Mouse (Mus musculus) limb, embryonic 12.5 days (tissue): ENCODE data around the gene Hhipl1. TPM values are rescaled to one million over a fixed set of nuclear protein-coding genes. Genes with fewer than 3 reads are reported as not detected.

ENCODE experiments used
- ATAC-seq: fragments of 200-750 bp; cut with Nextera tagmentation; 2 replicates; pipeline ENCODE4 v1.8.0; 2017; ENCODE audit warnings: low read depth, moderate TSS enrichment; ENCODE audit not compliant: insufficient number of reproducible peaks, insufficient read depth, low FRiP score, low TSS enrichment
- H3K27ac ChIP-seq: fragments of 300-500 bp; sonication (generic); 2 replicates; pipeline ENCODE4 v1.5.1; 2016; ENCODE audit warnings: mild to moderate bottlenecking, moderate library complexity
- H3K27me3 ChIP-seq: fragments of 300-500 bp; sonication (generic); 2 replicates; pipeline ENCODE4 v1.6.1; 2016; ENCODE audit warnings: mild to moderate bottlenecking, moderate library complexity
- H3K36me3 ChIP-seq: fragments of 300-500 bp; sonication (generic); 2 replicates; pipeline ENCODE4 v1.6.1; 2016; ENCODE audit warnings: mild to moderate bottlenecking, moderate library complexity
- H3K4me1 ChIP-seq: fragments of 300-500 bp; sonication (generic); replicated peaks from 2 replicates; pipeline ENCODE4 v1.6.1; 2016
- H3K4me2 ChIP-seq: fragments of 300-500 bp; sonication (generic); 2 replicates; pipeline ENCODE4 v1.6.1; 2016; ENCODE audit warnings: mild to moderate bottlenecking, moderate library complexity
- H3K4me3 ChIP-seq: fragments of 300-500 bp; sonication (generic); replicated peaks from 2 replicates; pipeline ENCODE4 v1.5.1; 2016; ENCODE audit warnings: mild to moderate bottlenecking
- H3K9ac ChIP-seq: fragments of 300-500 bp; sonication (generic); replicated peaks from 2 replicates; pipeline ENCODE4 v1.6.1; 2016; ENCODE audit warnings: mild to moderate bottlenecking, moderate library complexity
- H3K9me3 ChIP-seq: fragments of 300-500 bp; sonication (generic); 2 replicates; pipeline ENCODE4 v1.6.1; 2016; ENCODE audit warnings: mild to moderate bottlenecking, moderate library complexity
- WGBS: fragments of 180-500 bp; shearing (Covaris S2); methylation state at CpG from one replicate; pipeline ENCODE4 v1.1.7; 2016; 5-methylcytosine and 5-hydroxymethylcytosine counted together
- polyA plus RNA-seq: library from polyadenylated mRNA; unstranded; fragments of >200 nt; fragmentation: Nextera tagmentation; extraction: Ambion mirVana; gene quantifications from 2 replicates; pipeline ENCODE4 v1.2.1, GENCODE M21; 2016

The Hhipl1 gene
- polyA plus RNA-seq, 1 experiment from 2014 or later = 0.53 TPM

- no peaks in the 10 kb centered on the region for H3K36me3 ChIP-seq
- 0 out of 2 replicates have a peak overlapping the region, but pooled peaks have one; percentile 12 for H3K9ac ChIP-seq
- ATAC-seq = no peak
- H3K4me1 ChIP-seq = peaks cover 16% of the 10 kb centered on the region
- peaks cover 34% of the 10 kb centered on the region for H3K27me3 ChIP-seq
- no peak overlapping the region for H3K27ac ChIP-seq
- 0 out of 2 replicates have a peak overlapping the region, but pooled peaks have one; percentile 8 for H3K4me2 ChIP-seq
- no peak overlapping the region for H3K4me3 ChIP-seq
- 17% methylated on average over 14 of the region's 14 CpGs for WGBS
- no peaks in the 10 kb centered on the region for H3K9me3 ChIP-seq
Measured at GRCm38 (mm10) chr12:108338572-108339190, 32.6 kb downstream of the Hhipl1 start.

- Histone ChIP-seq H3K36me3 (no peaks in the 10 kb centered on the region), H3K9me3 (no peaks in the 10 kb centered on the region), H3K4me2 (no peak overlapping the region), H3K27ac (no peak overlapping the region), H3K9ac (no peak overlapping the region), H3K4me3 (no peak overlapping the region), H3K4me1 (peaks cover 8% of the 10 kb centered on the region), H3K27me3 (peaks cover 48% of the 10 kb centered on the region)
- ATAC-seq = no peak
- WGBS = 81% methylated on average over 8 of the region's 8 CpGs
Measured at GRCm38 (mm10) chr12:108348151-108348550, 42.1 kb downstream of the Hhipl1 start.

- peaks cover 57% of the 10 kb centered on the region for H3K27me3 ChIP-seq
- no peaks in the 10 kb centered on the region for H3K36me3 ChIP-seq
- no peak overlapping the region for H3K4me2 ChIP-seq
- WGBS = 67% methylated on average over 5 of the region's 5 CpGs
- ATAC-seq = no peak
- H3K9me3 ChIP-seq = no peaks in the 10 kb centered on the region
- H3K27ac ChIP-seq = no peak overlapping the region
- H3K4me1 ChIP-seq = peaks cover 8% of the 10 kb centered on the region
- no peak overlapping the region for H3K9ac ChIP-seq
- H3K4me3 ChIP-seq = no peak overlapping the region
Measured at GRCm38 (mm10) chr12:108349026-108349425, 43.0 kb downstream of the Hhipl1 start.

- 81% methylated on average over 10 of the region's 10 CpGs for WGBS
- ATAC-seq = no peak
- H3K27ac ChIP-seq = no peak overlapping the region
- no peak overlapping the region for H3K4me3 ChIP-seq
- peaks cover 8% of the 10 kb centered on the region for H3K4me1 ChIP-seq
- no peak overlapping the region for H3K4me2 ChIP-seq
- H3K9ac ChIP-seq = no peak overlapping the region
- H3K36me3 ChIP-seq = no peaks in the 10 kb centered on the region
- peaks cover 68% of the 10 kb centered on the region for H3K27me3 ChIP-seq
- H3K9me3 ChIP-seq = 0 out of 2 replicates have a peak, but pooled peaks cover 2% of the 10 kb centered on the region
Measured at GRCm38 (mm10) chr12:108350931-108351330, 44.9 kb downstream of the Hhipl1 start.

- ATAC-seq = no peak
- WGBS = 6% methylated on average over 35 of the region's 35 CpGs
Measured at GRCm38 (mm10) chr12:108352371-108353136, 46.5 kb downstream of the Hhipl1 start.

GRCm38 (mm10) chr12:108354284-108354683 is 48.2 kb downstream of the Hhipl1 start:
- Histone ChIP-seq H3K9ac (no peak overlapping the region), H3K4me3 (no peak overlapping the region), H3K4me1 (peaks cover 8% of the 10 kb centered on the region), H3K27me3 (peaks cover 53% of the 10 kb centered on the region), H3K27ac (no peak overlapping the region), H3K36me3 (no peaks in the 10 kb centered on the region), H3K9me3 (0 out of 2 replicates have a peak, but pooled peaks cover 2% of the 10 kb centered on the region), H3K4me2 (no peak overlapping the region)
- 48% methylated on average over 2 of the region's 2 CpGs for WGBS
- ATAC-seq = no peak

More at GRCm38 (mm10) chr12:108352371-108353136, 46.5 kb downstream of the Hhipl1 start:
- Histone ChIP-seq H3K27me3 (peaks cover 65% of the 10 kb centered on the region), H3K36me3 (no peaks in the 10 kb centered on the region), H3K27ac (no peak overlapping the region), H3K9me3 (0 out of 2 replicates have a peak, but pooled peaks cover 2% of the 10 kb centered on the region), H3K9ac (peak overlapping the region; percentile 44), H3K4me2 (peak overlapping the region; percentile 55), H3K4me3 (peak overlapping the region; percentile 28), H3K4me1 (peaks cover 8% of the 10 kb centered on the region)

- Histone ChIP-seq H3K36me3 (no peaks in the 10 kb centered on the region), H3K9me3 (0 out of 2 replicates have a peak, but pooled peaks cover 2% of the 10 kb centered on the region), H3K27ac (no peak overlapping the region), H3K9ac (no peak overlapping the region), H3K4me2 (no peak overlapping the region), H3K27me3 (peaks cover 48% of the 10 kb centered on the region), H3K4me1 (peaks cover 8% of the 10 kb centered on the region), H3K4me3 (no peak overlapping the region)
- 71% methylated on average over 1 of the region's 1 CpGs for WGBS
- ATAC-seq = no peak
Measured at GRCm38 (mm10) chr12:108355271-108355670, 49.2 kb downstream of the Hhipl1 start.

- Histone ChIP-seq H3K36me3 (no peaks in the 10 kb centered on the region), H3K27me3 (peaks cover 42% of the 10 kb centered on the region), H3K4me1 (peaks cover 8% of the 10 kb centered on the region), H3K9me3 (0 out of 2 replicates have a peak, but pooled peaks cover 2% of the 10 kb centered on the region), H3K9ac (no peak overlapping the region), H3K27ac (no peak overlapping the region), H3K4me2 (no peak overlapping the region), H3K4me3 (no peak overlapping the region)
- no peak for ATAC-seq
Measured at GRCm38 (mm10) chr12:108355986-108356385, 49.9 kb downstream of the Hhipl1 start.

GRCm38 (mm10) chr12:108363796-108364195 is 57.7 kb downstream of the Hhipl1 start:
- Histone ChIP-seq H3K9ac (no peak overlapping the region), H3K36me3 (no peaks in the 10 kb centered on the region), H3K4me2 (no peak overlapping the region), H3K27ac (no peak overlapping the region), H3K9me3 (no peaks in the 10 kb centered on the region), H3K4me1 (peaks cover 23% of the 10 kb centered on the region; the same call in 1 of the 2 replicates), H3K27me3 (no peaks in the 10 kb centered on the region), H3K4me3 (no peak overlapping the region)
- 4% methylated on average over 5 of the region's 5 CpGs for WGBS
- ATAC-seq = peak; percentile 57; the same call in 1 of the 2 replicates

- WGBS = 17% methylated on average over 3 of the region's 3 CpGs
- no peak overlapping the region for H3K4me3 ChIP-seq
- H3K27ac ChIP-seq = no peak overlapping the region
- H3K4me2 ChIP-seq = no peak overlapping the region
- H3K36me3 ChIP-seq = no peaks in the 10 kb centered on the region
- H3K27me3 ChIP-seq = no peaks in the 10 kb centered on the region
- H3K4me1 ChIP-seq = peaks cover 28% of the 10 kb centered on the region
- H3K9me3 ChIP-seq = no peaks in the 10 kb centered on the region
- ATAC-seq = no peak
- H3K9ac ChIP-seq = no peak overlapping the region
Measured at GRCm38 (mm10) chr12:108365340-108365739, 59.3 kb downstream of the Hhipl1 start.

- H3K36me3 ChIP-seq = no peaks in the 10 kb centered on the region
- H3K27me3 ChIP-seq = no peaks in the 10 kb centered on the region
- 82% methylated on average over 7 of the region's 7 CpGs for WGBS
- H3K4me1 ChIP-seq = peaks cover 33% of the 10 kb centered on the region
- no peak overlapping the region for H3K9ac ChIP-seq
- no peak overlapping the region for H3K4me2 ChIP-seq
- H3K27ac ChIP-seq = no peak overlapping the region
- no peaks in the 10 kb centered on the region for H3K9me3 ChIP-seq
- ATAC-seq = no peak
- no peak overlapping the region for H3K4me3 ChIP-seq
Measured at GRCm38 (mm10) chr12:108365868-108366267, 59.8 kb downstream of the Hhipl1 start.
